In the genomic region with DNA sequence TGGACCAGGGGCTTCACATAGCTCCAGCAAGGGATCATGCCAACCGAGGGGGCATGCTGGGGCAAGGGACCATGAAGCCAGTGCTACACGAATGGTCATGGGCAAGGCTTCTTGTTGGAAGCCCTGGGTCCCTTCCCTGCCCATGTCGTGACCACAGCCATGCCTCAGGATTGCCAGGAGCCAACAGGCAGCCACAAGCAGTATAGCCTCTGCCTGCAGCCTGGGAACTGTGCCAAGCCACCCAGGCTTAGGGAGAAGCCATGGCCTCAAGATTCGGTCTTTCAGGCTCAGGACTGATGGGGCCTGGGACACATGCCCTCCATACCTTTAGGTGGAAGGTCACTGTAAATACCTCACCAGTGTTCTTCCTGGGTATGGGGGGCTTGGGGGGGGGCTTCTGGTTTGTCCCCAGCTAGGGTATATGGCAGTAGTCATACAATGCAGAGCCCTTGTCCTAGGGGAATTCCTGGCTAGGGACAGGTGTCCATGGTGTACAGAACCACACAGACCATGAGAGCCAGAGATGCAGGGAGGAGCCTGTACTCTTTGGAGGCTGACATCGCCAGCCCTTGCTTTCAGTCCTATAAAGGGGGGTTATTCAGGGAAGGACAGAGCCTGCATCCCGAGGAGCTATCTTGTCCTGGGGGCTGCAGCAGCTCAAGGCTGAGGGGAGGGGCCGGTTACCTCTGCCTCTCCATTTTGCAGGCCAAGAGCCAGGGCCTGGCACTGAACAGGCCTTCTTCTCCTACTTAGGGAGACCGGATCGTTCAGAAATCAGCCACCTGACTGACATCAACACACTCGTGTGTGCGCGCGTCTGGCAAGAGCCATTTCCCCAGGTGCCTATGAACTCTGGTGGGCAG, we compare ENCODE assay signal across 9 mouse cellular contexts. TPM values are rescaled to one million over a fixed set of nuclear protein-coding genes. Genes with fewer than 3 reads are reported as not detected.
DNase-seq lines count a peak whose midpoint lies in the region; ATAC-seq and TF ChIP-seq lines count a peak whose summit lies in the region.
"Had no signal": no experiment of that assay in that cellular context is flagged by ENCODE, and none has a peak within 500 bp of the region (broad histone marks: within the 10 kb centered on the region; RNA-seq: fewer than 3 reads in every experiment).

No protein-coding gene starts in this region.

- 0 out of 2 replicates have a peak, but pooled peaks cover 3% of the 10 kb centered on the region for H3K27me3 ChIP-seq in heart, embryonic 13.5 days (replicated peaks)
- peaks cover 4% of the 10 kb centered on the region; the same call in 1 of the 2 replicates for H3K27me3 ChIP-seq in heart, embryonic 11.5 days (ENCODE audit: control insufficient read depth, insufficient read depth, low read length)
- no peaks in the 10 kb centered on the region for H3K27me3 ChIP-seq in hindbrain, embryonic 14.5 days (ENCODE audit: control insufficient read depth, insufficient read depth, low read length)
- no peaks in the 10 kb centered on the region for H3K27me3 ChIP-seq in stomach, postnatal 0 days (ENCODE audit: control insufficient read depth, insufficient read depth, low read length)
- no peaks in the 10 kb centered on the region for H3K27me3 ChIP-seq in liver, postnatal 0 days (ENCODE audit: insufficient read depth, low read length)

- peak; percentile 16 for DNase-seq in urinary bladder, postnatal 14 days (ENCODE audit: low spot score)
- DNase-seq in urinary bladder, postnatal 36 days (ENCODE audit: low spot score in 2 of 2): no peak
- DNase-seq in hindbrain, embryonic 14.5 days (ENCODE audit: low spot score): peak; percentile 44
- DNase-seq in stomach, postnatal 0 days (ENCODE audit: low spot score): peak; percentile 29
- no peak for DNase-seq in B cell, adult 2 months
- no peak for DNase-seq in liver, postnatal 0 days

- H3K36me3 ChIP-seq in heart, embryonic 13.5 days: no peaks in the 10 kb centered on the region
- no peaks in the 10 kb centered on the region for H3K36me3 ChIP-seq in heart, embryonic 11.5 days (ENCODE audit: control insufficient read depth, insufficient read depth, low read length)
- no peaks in the 10 kb centered on the region for H3K36me3 ChIP-seq in hindbrain, embryonic 14.5 days (replicated peaks; ENCODE audit: control insufficient read depth, insufficient read depth)
- no peaks in the 10 kb centered on the region for H3K36me3 ChIP-seq in stomach, postnatal 0 days (ENCODE audit: control insufficient read depth, insufficient read depth, low read length)
- H3K36me3 ChIP-seq in liver, postnatal 0 days (replicated peaks; ENCODE audit: insufficient read depth, low read length): no peaks in the 10 kb centered on the region

- H3K4me2 ChIP-seq in heart, embryonic 13.5 days: no peak overlapping the region
- H3K4me2 ChIP-seq in heart, embryonic 11.5 days: no peak overlapping the region
- no peak overlapping the region for H3K4me2 ChIP-seq in hindbrain, embryonic 14.5 days (replicated peaks)
- no peak overlapping the region for H3K4me2 ChIP-seq in stomach, postnatal 0 days (replicated peaks; ENCODE audit: low read depth)
- no peak overlapping the region for H3K4me2 ChIP-seq in liver, postnatal 0 days (ENCODE audit: low read depth, low read length)

- H3K9ac ChIP-seq in heart, embryonic 13.5 days: 0 out of 2 replicates have a peak overlapping the region, but pooled peaks have one; percentile 1
- no peak overlapping the region for H3K9ac ChIP-seq in heart, embryonic 11.5 days (ENCODE audit: low read depth, low read length)
- no peak overlapping the region for H3K9ac ChIP-seq in hindbrain, embryonic 14.5 days
- H3K9ac ChIP-seq in stomach, postnatal 0 days (ENCODE audit: low read length): no peak overlapping the region
- no peak overlapping the region for H3K9ac ChIP-seq in liver, postnatal 0 days (replicated peaks)

- 65% methylated on average over 13 of the region's 13 CpGs for WGBS in heart, embryonic 13.5 days
- WGBS in heart, embryonic 11.5 days (ENCODE audit: insufficient replicate concordance): 72% methylated on average over 13 of the region's 13 CpGs
- WGBS in hindbrain, embryonic 14.5 days: 55% methylated on average over 13 of the region's 13 CpGs
- 65% methylated on average over 13 of the region's 13 CpGs for WGBS in stomach, postnatal 0 days
- 50% methylated on average over 13 of the region's 13 CpGs for WGBS in liver, postnatal 0 days (ENCODE audit: insufficient replicate concordance)

- H3K4me3 ChIP-seq in heart, embryonic 13.5 days: no peak overlapping the region
- H3K4me3 ChIP-seq in heart, embryonic 11.5 days (ENCODE audit: low read depth, low read length): no peak overlapping the region
- no peak overlapping the region for H3K4me3 ChIP-seq in hindbrain, embryonic 14.5 days (replicated peaks; ENCODE audit: low read length)
- H3K4me3 ChIP-seq in stomach, postnatal 0 days (ENCODE audit: low read depth, low read length): no peak overlapping the region
- H3K4me3 ChIP-seq in liver, postnatal 0 days (ENCODE audit: low read depth, low read length): no peak overlapping the region

- peak overlapping the region; percentile 68 for H3K27ac ChIP-seq in heart, embryonic 13.5 days (replicated peaks)
- no peak overlapping the region for H3K27ac ChIP-seq in heart, embryonic 11.5 days (ENCODE audit: low read depth, low read length)
- H3K27ac ChIP-seq in hindbrain, embryonic 14.5 days: no peak overlapping the region
- H3K27ac ChIP-seq in stomach, postnatal 0 days (replicated peaks): no peak overlapping the region
- H3K27ac ChIP-seq in liver, postnatal 0 days (ENCODE audit: low read depth): no peak overlapping the region

- H3K9me3 ChIP-seq in heart, embryonic 13.5 days: no peaks in the 10 kb centered on the region
- no peaks in the 10 kb centered on the region for H3K9me3 ChIP-seq in heart, embryonic 11.5 days (replicated peaks; ENCODE audit: control insufficient read depth, low read length)
- H3K9me3 ChIP-seq in hindbrain, embryonic 14.5 days (ENCODE audit: control insufficient read depth, low read length): no peaks in the 10 kb centered on the region
- no peaks in the 10 kb centered on the region for H3K9me3 ChIP-seq in stomach, postnatal 0 days (ENCODE audit: control insufficient read depth, low read length)
- H3K9me3 ChIP-seq in liver, postnatal 0 days (ENCODE audit: low read length): no peaks in the 10 kb centered on the region

- H3K4me1 ChIP-seq in heart, embryonic 13.5 days: peaks cover 62% of the 10 kb centered on the region
- H3K4me1 ChIP-seq in heart, embryonic 11.5 days (ENCODE audit: control insufficient read depth, insufficient read depth, low read length): peaks cover 22% of the 10 kb centered on the region
- peaks cover 13% of the 10 kb centered on the region for H3K4me1 ChIP-seq in hindbrain, embryonic 14.5 days (replicated peaks; ENCODE audit: control insufficient read depth, insufficient read depth, low read length)
- no peaks in the 10 kb centered on the region for H3K4me1 ChIP-seq in stomach, postnatal 0 days (replicated peaks; ENCODE audit: control insufficient read depth, insufficient read depth)
- no peaks in the 10 kb centered on the region for H3K4me1 ChIP-seq in liver, postnatal 0 days (ENCODE audit: insufficient read depth)

- no peak for TF ChIP-seq CTCF in stomach, postnatal 0 days (IDR thresholded peaks at IDR 0.05; ENCODE audit: low read depth)
- no peak for TF ChIP-seq CTCF in liver, postnatal 0 days (IDR thresholded peaks at IDR 0.05; ENCODE audit: low read depth)

- ATAC-seq in heart, embryonic 13.5 days (ENCODE audit: extremely low read depth, insufficient number of reproducible peaks, low FRiP score, low TSS enrichment): no peak
- ATAC-seq in heart, embryonic 11.5 days (replicated peaks; ENCODE audit: insufficient number of reproducible peaks, low FRiP score, low TSS enrichment): no peak
- ATAC-seq in hindbrain, embryonic 14.5 days (ENCODE audit: low FRiP score): peak; percentile 44; the same call in 1 of the 2 replicates
- no peak for ATAC-seq in stomach, postnatal 0 days (ENCODE audit: low FRiP score, low TSS enrichment)
- ATAC-seq in liver, postnatal 0 days: no peak
- ATAC-seq: intestine, embryonic 16.5 days had no signal

- TF ChIP-seq EP300 in stomach, postnatal 0 days (optimal IDR thresholded peaks at IDR 0.05): no peak
- TF ChIP-seq EP300 in liver, postnatal 0 days (IDR thresholded peaks at IDR 0.05; ENCODE audit: low read depth): no peak

RNA-seq across cellular contexts. Expression of gene Ablim2, which starts 15.8 kb away (rescaled TPM):
- polyA plus RNA-seq in heart, embryonic 13.5 days (2015; fragmentation: Nextera tagmentation; extraction: Ambion mirVana): 4.9 and 5.1 TPM in 2 replicates
- polyA plus RNA-seq in heart, embryonic 11.5 days (2014; fragmentation: Nextera tagmentation; extraction: Ambion mirVana): 1.9 and 2.5 TPM in 2 replicates
- polyA plus RNA-seq in hindbrain, embryonic 14.5 days (2014; fragmentation: Nextera tagmentation; extraction: Ambion mirVana): 19.9 and 22.3 TPM in 2 replicates
- 1.3 and 1.5 TPM in 2 replicates for polyA plus RNA-seq in stomach, postnatal 0 days (2015; fragmentation: Nextera tagmentation; extraction: Ambion mirVana)
- polyA plus RNA-seq in liver, postnatal 0 days (2015; fragmentation: Nextera tagmentation; extraction: Ambion mirVana): 0.33 and 0.45 TPM in 2 replicates

RNA-seq across cellular contexts. Expression of gene Sh3tc1, which starts 33.7 kb away (rescaled TPM):
- polyA plus RNA-seq in heart, embryonic 13.5 days (2015; fragmentation: Nextera tagmentation; extraction: Ambion mirVana): 9.2 and 9.7 TPM in 2 replicates
- 4.7 and 8.4 TPM in 2 replicates for polyA plus RNA-seq in heart, embryonic 11.5 days (2014; fragmentation: Nextera tagmentation; extraction: Ambion mirVana)
- 2.5 and 3.0 TPM in 2 replicates for polyA plus RNA-seq in hindbrain, embryonic 14.5 days (2014; fragmentation: Nextera tagmentation; extraction: Ambion mirVana)
- 2.8 and 3.2 TPM in 2 replicates for polyA plus RNA-seq in stomach, postnatal 0 days (2015; fragmentation: Nextera tagmentation; extraction: Ambion mirVana)
- polyA plus RNA-seq in liver, postnatal 0 days (2015; fragmentation: Nextera tagmentation; extraction: Ambion mirVana): 3.4 and 3.5 TPM in 2 replicates

Comparison
In these comparisons a context has a peak if more than half of its experiments do, and no peak if none do; other contexts are left out.
1. DNase-seq: peak in urinary bladder, postnatal 14 days (single experiment), hindbrain, embryonic 14.5 days (single experiment) and stomach, postnatal 0 days (single experiment); none in urinary bladder, postnatal 36 days (0 of 2), B cell, adult 2 months (0 of 2) and liver, postnatal 0 days (single experiment).